Mouse (Mus musculus) neural tube, embryonic 13.5 days (tissue): ENCODE data around the gene Rhbdd3. TPM values are rescaled to one million over a fixed set of nuclear protein-coding genes. Genes with fewer than 3 reads are reported as not detected.
A peak's percentile ranks its signal among the peaks of the same experiment; 100 is the strongest.

Source experiments
- ATAC-seq: fragments of 200-750 bp; cut with Nextera tagmentation; 2 replicates; pipeline ENCODE4 v1.8.0; 2017; ENCODE audit warnings: low read depth, mild to moderate bottlenecking, moderate TSS enrichment, moderate library complexity
- H3K27ac ChIP-seq: fragments of 300-500 bp; sonication (generic); replicated peaks from 2 replicates; pipeline ENCODE4 v1.5.1; 2015; ENCODE audit warnings: moderate library complexity, mild to moderate bottlenecking, inconsistent platforms
- H3K27me3 ChIP-seq: fragments of 300-500 bp; sonication (generic); 2 replicates; pipeline ENCODE4 v1.6.1; 2015; ENCODE audit warnings: mild to moderate bottlenecking, inconsistent platforms
- H3K36me3 ChIP-seq: fragments of 300-500 bp; sonication (generic); 2 replicates; pipeline ENCODE4 v1.6.1; 2015; ENCODE audit warnings: mild to moderate bottlenecking, inconsistent platforms
- H3K4me1 ChIP-seq: fragments of 300-500 bp; sonication (generic); replicated peaks from 2 replicates; pipeline ENCODE4 v1.6.1; 2015; ENCODE audit warnings: inconsistent platforms
- H3K4me2 ChIP-seq: fragments of 300-500 bp; sonication (generic); 2 replicates; pipeline ENCODE4 v1.6.1; 2015; ENCODE audit warnings: inconsistent platforms, mild to moderate bottlenecking, moderate library complexity
- H3K4me3 ChIP-seq: fragments of 300-500 bp; sonication (generic); 2 replicates; pipeline ENCODE4 v1.5.1; 2015; ENCODE audit warnings: mild to moderate bottlenecking, inconsistent platforms
- H3K9ac ChIP-seq: fragments of 300-500 bp; sonication (generic); 2 replicates; pipeline ENCODE4 v1.6.1; 2015; ENCODE audit warnings: moderate library complexity, mild to moderate bottlenecking, inconsistent platforms
- H3K9me3 ChIP-seq: fragments of 300-500 bp; sonication (generic); 2 replicates; pipeline ENCODE4 v1.6.1; 2016; ENCODE audit warnings: inconsistent platforms
- WGBS: fragments of 180-500 bp; shearing (Covaris S2); methylation state at CpG from one replicate; pipeline ENCODE4 v1.1.7; 2015; 5-methylcytosine and 5-hydroxymethylcytosine counted together
- polyA plus RNA-seq: library from polyadenylated mRNA; unstranded; fragments of >200 nt; fragmentation: Nextera tagmentation; extraction: Ambion mirVana; gene quantifications from 2 replicates; pipeline ENCODE4 v1.2.1, GENCODE M21; 2015

The Rhbdd3 gene
- polyA plus RNA-seq: 26.2 and 32.7 TPM in 2 replicates

DNA sequence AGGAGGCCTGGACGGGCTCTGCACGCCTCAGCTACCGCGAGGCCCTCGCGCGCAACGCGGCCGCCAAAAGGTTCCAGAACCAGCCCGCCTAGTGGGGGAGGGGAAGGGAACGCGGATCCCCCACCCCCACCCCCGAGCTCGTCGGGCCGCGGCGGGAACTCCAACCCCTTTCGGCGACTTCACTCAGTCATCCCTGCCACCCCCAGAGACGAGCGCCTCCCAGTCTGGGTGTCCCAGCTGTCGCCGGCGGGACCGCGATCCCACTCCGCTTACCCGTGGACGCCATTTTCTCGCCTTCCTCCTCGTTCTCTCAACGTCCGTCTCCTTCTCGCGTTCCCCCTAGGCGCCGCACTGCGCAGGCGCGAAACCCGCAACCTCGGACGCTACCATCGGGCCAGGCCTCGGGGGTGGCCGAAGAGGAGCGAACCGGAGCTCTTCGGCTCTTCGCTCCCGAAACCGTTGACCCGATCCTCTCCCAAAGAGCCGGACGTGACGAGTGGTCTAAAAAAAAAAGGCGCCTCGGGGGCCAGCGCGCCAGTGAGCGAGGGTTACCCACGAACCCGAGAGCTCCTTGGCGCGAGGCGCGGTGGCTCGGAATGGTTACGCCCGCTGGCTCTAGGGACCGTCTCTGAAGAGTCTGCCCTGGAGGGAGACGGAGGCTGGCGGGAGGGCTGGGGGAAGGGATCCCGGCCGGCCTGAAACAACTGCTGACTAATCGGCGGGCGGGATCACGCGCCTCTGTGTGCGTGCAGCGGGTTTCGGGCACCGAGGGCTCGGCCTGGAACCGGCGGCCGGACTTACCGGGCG is at the start of gene Rhbdd3, which contains the start of gene Ewsr1:
Gene Rhbdd3 (plus strand): TSS at position 191 of the 807 bp plus-strand sequence.
Gene Ewsr1 (minus strand): TSS at position 531 of the 807 bp plus-strand sequence.
- Histone ChIP-seq H3K4me1 (peaks cover 43% of the 10 kb centered on the region), H3K9me3 (no peaks in the 10 kb centered on the region), H3K27ac (peak within 1 kb of the TSS; percentile 99), H3K36me3 (peaks cover 10% of the 10 kb centered on the region), H3K9ac (peak within 1 kb of the TSS; percentile 99), H3K27me3 (no peaks in the 10 kb centered on the region), H3K4me2 (peak within 1 kb of the TSS; percentile 95), H3K4me3 (peak within 1 kb of the TSS; percentile 100)
- ATAC-seq: peak; percentile 87
- under 1% methylated on average over 92 of the region's 92 CpGs for WGBS

DNA sequence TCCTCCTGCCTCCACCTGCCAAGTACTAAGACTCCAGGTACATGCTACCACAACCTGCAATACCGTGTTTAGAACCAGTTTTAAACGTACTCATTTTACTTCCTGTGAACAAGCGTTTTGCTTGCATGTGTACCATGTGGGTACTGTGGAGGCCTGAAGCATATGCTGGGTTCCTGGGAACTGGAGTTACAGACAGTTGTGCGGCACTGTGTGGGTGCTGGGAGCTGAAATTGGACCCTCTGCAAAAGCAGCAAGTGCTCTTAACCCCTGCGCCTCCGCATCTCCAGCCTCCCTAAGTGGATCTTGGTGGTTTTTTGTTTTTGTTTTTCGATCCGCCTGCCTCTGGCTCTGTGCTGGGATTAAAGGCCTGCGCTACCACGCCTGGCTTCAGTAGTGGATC is 47.1 kb upstream of the Rhbdd3 start:
- Histone ChIP-seq H3K4me2 (no peak overlapping the region), H3K27ac (no peak overlapping the region), H3K36me3 (no peaks in the 10 kb centered on the region), H3K4me1 (peaks cover 9% of the 10 kb centered on the region), H3K9ac (no peak overlapping the region), H3K4me3 (no peak overlapping the region), H3K27me3 (peaks cover 19% of the 10 kb centered on the region), H3K9me3 (no peaks in the 10 kb centered on the region)
- WGBS: 84% methylated on average over 10 of the region's 10 CpGs
- ATAC-seq: no peak

DNA sequence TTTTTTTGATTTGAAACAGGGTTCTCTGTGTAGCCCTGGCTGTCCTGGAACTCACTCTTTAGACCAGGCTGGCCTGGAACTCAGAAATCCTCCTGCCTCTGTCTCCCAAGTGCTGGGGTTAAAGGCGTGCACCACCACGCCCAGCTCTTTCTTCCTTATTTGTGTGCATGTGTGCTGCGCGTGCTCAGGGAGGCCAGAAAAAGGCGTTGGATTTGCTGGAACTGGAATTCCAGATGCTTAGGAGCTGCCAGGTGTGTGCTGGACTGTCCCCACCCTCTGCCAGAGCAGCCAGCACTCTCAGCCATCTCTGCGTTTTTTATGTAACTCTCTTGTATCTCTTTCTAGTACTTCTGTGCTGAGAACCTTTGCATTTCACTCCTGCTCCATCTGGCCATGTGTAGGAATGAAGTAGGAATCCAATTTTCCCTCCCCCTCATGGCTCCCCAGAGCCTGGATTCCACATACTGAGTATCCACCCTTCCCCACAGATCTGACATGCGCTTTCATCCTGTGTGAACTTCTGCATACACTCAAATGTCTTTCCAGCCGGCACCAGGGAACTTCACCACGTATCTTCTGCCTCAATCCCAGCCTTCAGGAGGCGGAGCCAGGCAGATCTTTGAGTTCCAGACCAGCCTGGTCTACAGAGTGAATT is 46.4 kb upstream of the Rhbdd3 start:
- WGBS: 79% methylated on average over 10 of the region's 10 CpGs
- H3K4me3 ChIP-seq: no peak overlapping the region
- no peak overlapping the region for H3K4me2 ChIP-seq
- no peaks in the 10 kb centered on the region for H3K36me3 ChIP-seq
- ATAC-seq: no peak
- peaks cover 16% of the 10 kb centered on the region for H3K4me1 ChIP-seq
- H3K9me3 ChIP-seq: no peaks in the 10 kb centered on the region
- H3K27me3 ChIP-seq: peaks cover 26% of the 10 kb centered on the region
- H3K9ac ChIP-seq: no peak overlapping the region
- no peak overlapping the region for H3K27ac ChIP-seq

DNA sequence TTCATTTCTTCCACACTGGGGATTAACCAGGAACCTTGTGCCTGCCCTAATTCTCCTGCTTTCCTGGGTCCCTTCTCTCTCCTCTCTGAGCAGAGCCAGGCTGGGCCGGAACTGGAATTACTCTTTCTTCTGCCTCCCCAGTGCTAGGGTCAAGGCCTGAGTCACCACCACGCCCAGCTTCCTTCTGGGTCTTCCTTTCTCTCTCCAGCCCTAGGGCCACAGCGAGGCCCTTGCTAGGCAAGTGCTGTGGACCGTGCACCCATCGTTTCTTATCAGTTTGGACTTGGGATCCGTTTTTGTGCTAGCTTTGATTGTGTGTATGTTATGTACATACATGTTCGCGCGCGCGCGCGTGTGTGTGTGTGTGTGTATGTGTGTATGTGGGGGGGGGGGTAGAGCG is 44.6 kb upstream of the Rhbdd3 start:
- no peaks in the 10 kb centered on the region for H3K9me3 ChIP-seq
- WGBS: 89% methylated on average over 14 of the region's 14 CpGs
- H3K4me2 ChIP-seq: no peak overlapping the region
- H3K27ac ChIP-seq: no peak overlapping the region
- peaks cover 43% of the 10 kb centered on the region for H3K27me3 ChIP-seq
- no peak overlapping the region for H3K4me3 ChIP-seq
- peaks cover 29% of the 10 kb centered on the region for H3K4me1 ChIP-seq
- no peak overlapping the region for H3K9ac ChIP-seq
- ATAC-seq: no peak
- no peaks in the 10 kb centered on the region for H3K36me3 ChIP-seq

DNA sequence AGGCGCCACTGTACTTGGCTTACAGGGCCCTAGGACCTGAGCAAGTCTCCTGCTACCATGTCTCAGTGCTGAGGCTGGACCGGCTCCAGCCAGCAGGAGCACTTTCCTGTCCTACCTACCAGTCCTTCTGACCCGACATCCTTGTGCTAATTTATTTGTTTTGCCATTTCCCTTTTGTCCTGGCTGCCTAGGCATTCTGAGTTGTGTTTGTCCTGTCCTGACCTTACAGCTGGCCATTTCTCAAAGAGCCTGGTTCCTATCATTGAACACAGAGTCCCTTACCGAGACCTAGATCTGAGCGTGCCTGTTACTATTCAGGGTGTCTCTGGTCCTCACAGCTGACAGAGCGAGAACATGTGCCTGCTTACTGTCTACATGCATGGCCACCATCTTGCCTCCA is 43.9 kb upstream of the Rhbdd3 start:
- peaks cover 50% of the 10 kb centered on the region for H3K27me3 ChIP-seq
- H3K27ac ChIP-seq: no peak overlapping the region
- H3K9me3 ChIP-seq: no peaks in the 10 kb centered on the region
- no peak overlapping the region for H3K9ac ChIP-seq
- no peak for ATAC-seq
- H3K36me3 ChIP-seq: no peaks in the 10 kb centered on the region
- WGBS: 67% methylated on average over 6 of the region's 6 CpGs
- H3K4me3 ChIP-seq: no peak overlapping the region
- H3K4me2 ChIP-seq: no peak overlapping the region
- H3K4me1 ChIP-seq: peaks cover 37% of the 10 kb centered on the region

DNA sequence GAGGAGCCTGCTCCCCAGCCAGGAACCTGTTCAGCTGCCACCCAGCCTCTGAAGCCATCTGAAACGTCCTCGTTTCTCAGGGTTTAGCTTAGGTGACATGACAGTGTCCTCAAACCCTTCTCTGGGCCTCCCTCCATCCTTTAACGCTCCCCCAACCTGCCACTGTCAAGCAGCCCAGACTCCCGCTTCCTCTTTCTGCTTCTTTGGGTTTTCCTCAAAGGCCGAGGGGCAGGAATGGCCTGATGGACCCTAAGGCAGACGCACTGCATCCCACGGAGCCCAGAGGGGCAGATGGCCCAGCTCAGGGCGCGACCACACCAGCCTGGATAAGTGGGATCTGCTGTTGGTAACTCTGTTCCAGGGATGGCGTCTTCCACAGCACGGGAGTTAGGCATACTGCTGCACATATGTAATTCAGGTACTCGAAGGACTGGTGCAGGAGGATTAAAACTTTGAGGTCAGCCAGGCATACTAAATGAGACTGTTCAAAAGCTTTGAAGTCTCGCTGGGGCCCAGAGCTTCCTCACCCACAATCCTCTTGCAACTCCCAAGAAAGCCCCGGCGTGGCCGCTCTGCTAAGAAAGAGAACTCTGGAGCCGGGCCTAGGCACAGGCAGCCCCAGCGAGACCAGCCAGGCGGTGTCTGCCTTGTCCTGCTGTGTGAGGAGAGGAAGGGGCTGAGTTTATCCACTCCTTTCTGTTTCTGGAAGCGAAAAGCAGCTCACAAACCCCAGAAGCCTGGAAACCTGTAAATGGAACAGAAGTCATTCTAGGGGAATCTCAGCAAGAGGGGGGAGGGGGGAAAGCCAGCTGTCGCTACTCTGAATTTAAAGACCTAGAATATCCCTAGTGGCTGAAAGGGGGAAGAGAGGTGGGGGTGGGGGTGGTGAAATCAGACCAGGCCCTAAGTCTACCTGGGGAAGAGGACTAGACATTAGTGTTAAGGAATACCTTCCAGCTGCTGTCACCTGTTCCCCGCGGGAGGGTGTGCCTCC is 42.5 kb upstream of the Rhbdd3 start:
- peak overlapping the region; percentile 17 for H3K9ac ChIP-seq
- H3K4me2 ChIP-seq: no peak overlapping the region
- H3K9me3 ChIP-seq: no peaks in the 10 kb centered on the region
- no peak for ATAC-seq
- 30% methylated on average over 23 of the region's 23 CpGs for WGBS
- no peak overlapping the region for H3K4me3 ChIP-seq
- H3K27ac ChIP-seq: no peak overlapping the region
- peaks cover 42% of the 10 kb centered on the region for H3K4me1 ChIP-seq
- peaks cover 64% of the 10 kb centered on the region for H3K27me3 ChIP-seq
- H3K36me3 ChIP-seq: peaks cover 6% of the 10 kb centered on the region; the same call in 1 of the 2 replicates

DNA sequence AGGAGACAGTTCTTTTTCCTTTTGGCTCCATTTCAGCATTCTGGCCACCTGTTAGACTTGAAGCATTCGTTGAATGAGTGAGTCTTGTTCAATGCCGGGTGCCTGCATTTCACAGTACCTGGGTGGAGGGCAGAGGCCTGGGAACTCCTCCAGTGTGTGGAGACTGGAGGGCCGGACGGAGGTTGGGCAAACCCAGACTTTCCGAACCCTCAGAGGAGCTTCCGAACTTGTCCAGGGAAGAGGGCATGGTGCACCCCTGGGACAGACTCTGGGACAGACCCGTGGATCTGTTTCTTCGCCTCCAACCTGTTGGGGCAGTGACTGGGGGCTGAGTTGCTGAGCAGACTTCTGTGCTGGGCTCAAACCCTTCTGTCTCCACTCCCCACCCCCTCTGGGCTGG is 41.7 kb upstream of the Rhbdd3 start:
- Histone ChIP-seq H3K36me3 (peaks cover 6% of the 10 kb centered on the region; the same call in 1 of the 2 replicates), H3K27ac (no peak overlapping the region), H3K27me3 (peaks cover 72% of the 10 kb centered on the region), H3K4me2 (no peak overlapping the region), H3K9ac (no peak overlapping the region), H3K4me1 (peaks cover 50% of the 10 kb centered on the region), H3K4me3 (no peak overlapping the region), H3K9me3 (no peaks in the 10 kb centered on the region)
- 55% methylated on average over 8 of the region's 8 CpGs for WGBS
- ATAC-seq: no peak

DNA sequence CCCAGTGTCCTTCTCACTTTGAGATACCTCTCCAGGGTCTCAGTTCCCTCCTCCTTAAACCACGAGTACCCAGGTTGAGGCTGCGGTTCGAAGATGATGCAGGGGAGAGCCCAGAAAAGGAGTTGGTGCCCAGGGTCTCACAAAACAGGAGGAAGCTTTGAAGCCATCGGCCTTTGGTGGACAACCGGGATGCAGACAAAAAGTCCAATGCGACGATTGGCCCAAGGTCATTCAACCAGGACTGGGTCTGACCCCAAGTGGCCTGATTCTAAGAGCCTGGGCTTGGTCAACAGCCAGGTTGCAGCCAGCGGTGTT is 41.2 kb upstream of the Rhbdd3 start:
- 0 out of 2 replicates have a peak overlapping the region, but pooled peaks have one; percentile 69 for H3K9ac ChIP-seq
- no peaks in the 10 kb centered on the region for H3K9me3 ChIP-seq
- H3K36me3 ChIP-seq: peaks cover 6% of the 10 kb centered on the region; the same call in 1 of the 2 replicates
- H3K4me1 ChIP-seq: peaks cover 55% of the 10 kb centered on the region
- H3K4me2 ChIP-seq: peak overlapping the region; percentile 84
- 13% methylated on average over 8 of the region's 8 CpGs for WGBS
- H3K27me3 ChIP-seq: peaks cover 76% of the 10 kb centered on the region
- H3K27ac ChIP-seq: no peak overlapping the region
- no peak for ATAC-seq
- H3K4me3 ChIP-seq: peak overlapping the region; percentile 43

DNA sequence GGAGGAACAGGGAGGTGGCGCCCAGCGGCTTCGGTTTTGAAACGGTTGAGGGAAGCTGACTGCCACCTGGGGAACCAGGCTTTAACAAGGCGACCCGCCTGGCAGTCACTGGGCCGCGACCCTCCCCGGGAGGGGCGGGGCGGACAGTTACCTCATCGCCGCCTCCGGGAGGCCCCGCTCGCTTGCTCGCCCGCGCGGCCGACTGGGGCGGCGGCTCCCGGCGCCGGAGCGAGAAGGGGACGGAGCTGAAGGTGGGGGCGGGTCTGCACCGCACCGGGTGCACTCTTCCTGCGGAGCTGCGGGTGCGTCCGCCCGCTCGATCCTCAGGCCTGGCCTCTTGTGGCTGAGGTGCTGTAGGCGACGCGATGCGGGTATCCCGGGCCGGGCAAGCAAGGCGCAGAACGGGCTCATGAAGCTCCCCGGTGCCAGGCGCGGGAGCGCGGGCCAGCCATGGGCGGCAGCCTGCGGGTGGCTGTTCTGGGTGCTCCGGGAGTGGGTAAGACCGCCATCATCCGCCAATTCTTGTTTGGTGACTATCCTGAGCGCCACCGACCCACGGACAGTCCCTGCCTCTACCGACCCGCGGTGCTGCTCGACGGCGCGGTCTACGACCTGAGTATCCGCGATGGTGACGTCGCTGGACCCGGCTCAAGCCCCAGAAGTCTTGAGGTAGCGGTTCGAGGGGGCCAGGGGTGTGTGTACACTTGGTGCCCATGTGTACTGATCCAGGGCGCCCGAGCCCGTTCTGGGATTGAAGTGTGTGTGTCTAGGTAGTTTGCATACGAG is 40.7 kb upstream of the Rhbdd3 start, which contains the start of gene Rasl10a:
Gene Rasl10a (plus strand): TSS at position 273 of the 786 bp plus-strand sequence.
- Histone ChIP-seq H3K27me3 (peaks cover 82% of the 10 kb centered on the region), H3K4me1 (peaks cover 60% of the 10 kb centered on the region), H3K4me3 (peak within 1 kb of the TSS; percentile 43), H3K9me3 (no peaks in the 10 kb centered on the region), H3K4me2 (peak within 1 kb of the TSS; percentile 84), H3K27ac (no peak within 1 kb of the TSS), H3K36me3 (peaks cover 6% of the 10 kb centered on the region; the same call in 1 of the 2 replicates), H3K9ac (peak within 1 kb of the TSS; percentile 69)
- no peak for ATAC-seq
- WGBS: 2% methylated on average over 77 of the region's 77 CpGs

DNA sequence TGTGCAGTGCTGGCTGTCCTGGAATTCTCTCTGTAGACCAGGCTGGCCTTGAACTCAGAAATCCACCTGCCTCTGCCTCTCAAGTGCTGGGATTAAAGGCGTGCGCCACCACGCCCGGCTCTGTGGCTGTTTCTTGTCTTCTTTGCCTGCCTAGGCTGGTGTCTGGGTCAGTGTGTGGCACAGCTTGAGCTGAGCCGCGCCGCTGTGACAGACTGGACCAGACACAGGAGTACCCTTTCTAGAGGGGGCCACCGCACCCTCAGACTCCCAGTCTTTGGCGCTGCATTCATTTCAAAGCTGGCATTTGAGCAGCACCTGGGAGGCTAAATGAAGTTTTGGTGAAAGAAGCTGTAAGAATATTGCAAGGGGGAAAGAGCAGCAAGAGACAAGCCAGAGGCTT is 39.9 kb upstream of the Rhbdd3 start:
- ATAC-seq: no peak
- H3K4me1 ChIP-seq: peaks cover 68% of the 10 kb centered on the region
- H3K27me3 ChIP-seq: peaks cover 89% of the 10 kb centered on the region
- no peak overlapping the region for H3K4me2 ChIP-seq
- H3K36me3 ChIP-seq: peaks cover 6% of the 10 kb centered on the region; the same call in 1 of the 2 replicates
- WGBS: 39% methylated on average over 9 of the region's 9 CpGs
- no peak overlapping the region for H3K27ac ChIP-seq
- H3K9ac ChIP-seq: no peak overlapping the region
- no peak overlapping the region for H3K4me3 ChIP-seq
- no peaks in the 10 kb centered on the region for H3K9me3 ChIP-seq

DNA sequence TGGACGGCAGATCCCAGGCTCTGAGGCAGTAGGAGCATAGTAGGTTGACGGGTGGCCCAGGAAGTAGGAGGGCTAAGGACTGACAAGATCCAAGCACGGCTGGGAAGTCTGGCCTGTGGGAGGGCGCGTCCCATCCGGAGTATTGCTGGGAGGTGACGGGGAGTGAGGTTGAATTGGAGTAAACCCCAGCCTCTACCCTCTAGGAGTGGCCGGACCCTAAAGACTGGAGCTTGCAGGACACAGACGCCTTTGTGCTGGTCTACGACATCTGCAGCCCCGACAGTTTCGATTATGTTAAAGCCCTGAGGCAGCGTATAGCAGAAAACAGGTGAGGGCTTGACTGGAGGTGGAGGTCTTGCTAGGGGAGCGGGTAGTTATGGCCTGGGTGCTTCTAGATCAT is 39.5 kb upstream of the Rhbdd3 start:
- no peaks in the 10 kb centered on the region for H3K9me3 ChIP-seq
- H3K36me3 ChIP-seq: peaks cover 6% of the 10 kb centered on the region; the same call in 1 of the 2 replicates
- H3K27ac ChIP-seq: no peak overlapping the region
- H3K4me2 ChIP-seq: no peak overlapping the region
- peaks cover 72% of the 10 kb centered on the region for H3K4me1 ChIP-seq
- 21% methylated on average over 14 of the region's 14 CpGs for WGBS
- no peak for ATAC-seq
- peaks cover 94% of the 10 kb centered on the region for H3K27me3 ChIP-seq
- H3K9ac ChIP-seq: no peak overlapping the region
- no peak overlapping the region for H3K4me3 ChIP-seq
